Mouse (Mus musculus) limb, embryonic 12.5 days (tissue): ENCODE data around the gene Mbd3. TPM values are rescaled to one million over a fixed set of nuclear protein-coding genes. Genes with fewer than 3 reads are reported as not detected.
A peak's percentile ranks its signal among the peaks of the same experiment; 100 is the strongest.

Experiments
- ATAC-seq: fragments of 200-750 bp; cut with Nextera tagmentation; 2 replicates; pipeline ENCODE4 v1.8.0; 2017; ENCODE audit warnings: low read depth, moderate TSS enrichment; ENCODE audit not compliant: insufficient number of reproducible peaks, insufficient read depth, low FRiP score, low TSS enrichment
- H3K27ac ChIP-seq: fragments of 300-500 bp; sonication (generic); 2 replicates; pipeline ENCODE4 v1.5.1; 2016; ENCODE audit warnings: mild to moderate bottlenecking, moderate library complexity
- H3K27me3 ChIP-seq: fragments of 300-500 bp; sonication (generic); 2 replicates; pipeline ENCODE4 v1.6.1; 2016; ENCODE audit warnings: mild to moderate bottlenecking, moderate library complexity
- H3K36me3 ChIP-seq: fragments of 300-500 bp; sonication (generic); 2 replicates; pipeline ENCODE4 v1.6.1; 2016; ENCODE audit warnings: mild to moderate bottlenecking, moderate library complexity
- H3K4me1 ChIP-seq: fragments of 300-500 bp; sonication (generic); replicated peaks from 2 replicates; pipeline ENCODE4 v1.6.1; 2016
- H3K4me2 ChIP-seq: fragments of 300-500 bp; sonication (generic); 2 replicates; pipeline ENCODE4 v1.6.1; 2016; ENCODE audit warnings: mild to moderate bottlenecking, moderate library complexity
- H3K4me3 ChIP-seq: fragments of 300-500 bp; sonication (generic); replicated peaks from 2 replicates; pipeline ENCODE4 v1.5.1; 2016; ENCODE audit warnings: mild to moderate bottlenecking
- H3K9ac ChIP-seq: fragments of 300-500 bp; sonication (generic); replicated peaks from 2 replicates; pipeline ENCODE4 v1.6.1; 2016; ENCODE audit warnings: mild to moderate bottlenecking, moderate library complexity
- H3K9me3 ChIP-seq: fragments of 300-500 bp; sonication (generic); 2 replicates; pipeline ENCODE4 v1.6.1; 2016; ENCODE audit warnings: mild to moderate bottlenecking, moderate library complexity
- WGBS: fragments of 180-500 bp; shearing (Covaris S2); methylation state at CpG from one replicate; pipeline ENCODE4 v1.1.7; 2016; 5-methylcytosine and 5-hydroxymethylcytosine counted together
- polyA plus RNA-seq: library from polyadenylated mRNA; unstranded; fragments of >200 nt; fragmentation: Nextera tagmentation; extraction: Ambion mirVana; gene quantifications from 2 replicates; pipeline ENCODE4 v1.2.1, GENCODE M21; 2016

Gene Mbd3
- polyA plus RNA-seq, 1 experiment from 2014 or later, result 364 TPM

GRCm38 (mm10) chr10:80384115-80384639 lies 15.2 kb downstream of the Mbd3 start:
- Histone ChIP-seq H3K9ac (no peak overlapping the region), H3K9me3 (no peaks in the 10 kb centered on the region), H3K27ac (no peak overlapping the region), H3K4me3 (peak overlapping the region; percentile 97), H3K4me1 (peaks cover 48% of the 10 kb centered on the region), H3K27me3 (no peaks in the 10 kb centered on the region), H3K36me3 (peaks cover 60% of the 10 kb centered on the region), H3K4me2 (peak overlapping the region; percentile 94)
- WGBS, result 90% methylated on average over 4 of the region's 4 CpGs
- ATAC-seq, result no peak

- Histone ChIP-seq H3K9me3 (no peaks in the 10 kb centered on the region), H3K4me1 (peaks cover 43% of the 10 kb centered on the region), H3K36me3 (peaks cover 60% of the 10 kb centered on the region), H3K4me3 (peak overlapping the region; percentile 97; the same call in 1 of the 2 replicates), H3K4me2 (peak overlapping the region; percentile 94), H3K9ac (no peak overlapping the region; the same call in 1 of the 2 replicates), H3K27ac (no peak overlapping the region), H3K27me3 (no peaks in the 10 kb centered on the region)
- 67% methylated on average over 4 of the region's 4 CpGs for WGBS
- no peak for ATAC-seq
Measured at GRCm38 (mm10) chr10:80383431-80383830, 15.9 kb downstream of the Mbd3 start.

- WGBS, result 84% methylated on average over 7 of the region's 7 CpGs
- Histone ChIP-seq H3K9me3 (no peaks in the 10 kb centered on the region), H3K4me3 (no peak overlapping the region), H3K4me2 (no peak overlapping the region), H3K4me1 (peaks cover 37% of the 10 kb centered on the region), H3K36me3 (peaks cover 60% of the 10 kb centered on the region), H3K9ac (no peak overlapping the region), H3K27me3 (no peaks in the 10 kb centered on the region), H3K27ac (no peak overlapping the region)
- ATAC-seq, result no peak
Measured at GRCm38 (mm10) chr10:80382641-80383365, 16.5 kb downstream of the Mbd3 start.

GRCm38 (mm10) chr10:80377716-80378115 lies 21.6 kb downstream of the Mbd3 start:
- H3K9me3 ChIP-seq, result no peaks in the 10 kb centered on the region
- ATAC-seq, result no peak
- no peak overlapping the region for H3K27ac ChIP-seq
- no peaks in the 10 kb centered on the region for H3K27me3 ChIP-seq
- WGBS, result 50% methylated on average over 10 of the region's 10 CpGs
- no peak overlapping the region for H3K4me2 ChIP-seq
- H3K9ac ChIP-seq, result no peak overlapping the region
- H3K4me1 ChIP-seq, result peaks cover 10% of the 10 kb centered on the region
- H3K36me3 ChIP-seq, result peaks cover 33% of the 10 kb centered on the region
- no peak overlapping the region for H3K4me3 ChIP-seq

GRCm38 (mm10) chr10:80376160-80376559 lies 23.2 kb downstream of the Mbd3 start:
- Histone ChIP-seq H3K9me3 (no peaks in the 10 kb centered on the region), H3K9ac (no peak overlapping the region), H3K36me3 (peaks cover 17% of the 10 kb centered on the region), H3K27ac (no peak overlapping the region), H3K4me2 (no peak overlapping the region), H3K4me1 (peaks cover 11% of the 10 kb centered on the region), H3K27me3 (no peaks in the 10 kb centered on the region), H3K4me3 (no peak overlapping the region)
- WGBS, result 3% methylated on average over 7 of the region's 7 CpGs
- no peak; the same call in 1 of the 2 replicates for ATAC-seq

GRCm38 (mm10) chr10:80374063-80374462 lies 25.3 kb downstream of the Mbd3 start:
- no peaks in the 10 kb centered on the region for H3K9me3 ChIP-seq
- no peaks in the 10 kb centered on the region for H3K36me3 ChIP-seq
- ATAC-seq, result no peak
- no peaks in the 10 kb centered on the region for H3K27me3 ChIP-seq
- no peak overlapping the region for H3K9ac ChIP-seq
- no peak overlapping the region for H3K27ac ChIP-seq
- no peak overlapping the region for H3K4me3 ChIP-seq
- H3K4me1 ChIP-seq, result peaks cover 8% of the 10 kb centered on the region; the same call in 1 of the 2 replicates
- H3K4me2 ChIP-seq, result no peak overlapping the region
- WGBS, result 19% methylated on average over 6 of the region's 6 CpGs

GRCm38 (mm10) chr10:80372706-80373105 lies 26.6 kb downstream of the Mbd3 start:
- no peak for ATAC-seq
- no peaks in the 10 kb centered on the region for H3K9me3 ChIP-seq
- no peaks in the 10 kb centered on the region; the same call in 1 of the 2 replicates for H3K27me3 ChIP-seq
- peaks cover 8% of the 10 kb centered on the region; the same call in 1 of the 2 replicates for H3K4me1 ChIP-seq
- no peak overlapping the region for H3K4me2 ChIP-seq
- WGBS, result 79% methylated on average over 6 of the region's 6 CpGs
- no peak overlapping the region for H3K9ac ChIP-seq
- no peaks in the 10 kb centered on the region for H3K36me3 ChIP-seq
- no peak overlapping the region for H3K4me3 ChIP-seq
- no peak overlapping the region for H3K27ac ChIP-seq

- Histone ChIP-seq H3K27me3 (no peaks in the 10 kb centered on the region; the same call in 1 of the 2 replicates), H3K27ac (peak overlapping the region; percentile 59; the same call in 1 of the 2 replicates), H3K36me3 (no peaks in the 10 kb centered on the region), H3K9ac (peak overlapping the region; percentile 0; the same call in 1 of the 2 replicates), H3K4me2 (peak overlapping the region; percentile 48), H3K9me3 (no peaks in the 10 kb centered on the region), H3K4me3 (peak overlapping the region; percentile 41), H3K4me1 (peaks cover 8% of the 10 kb centered on the region; the same call in 1 of the 2 replicates)
- 52% methylated on average over 9 of the region's 9 CpGs for WGBS
- no peak for ATAC-seq
Measured at GRCm38 (mm10) chr10:80371983-80372382, 27.4 kb downstream of the Mbd3 start.

GRCm38 (mm10) chr10:80371411-80371966 lies 27.9 kb downstream of the Mbd3 start:
- peak overlapping the region; percentile 0; the same call in 1 of the 2 replicates for H3K9ac ChIP-seq
- 3% methylated on average over 12 of the region's 12 CpGs for WGBS
- peak overlapping the region; percentile 48 for H3K4me2 ChIP-seq
- no peaks in the 10 kb centered on the region for H3K9me3 ChIP-seq
- peak overlapping the region; percentile 59; the same call in 1 of the 2 replicates for H3K27ac ChIP-seq
- H3K4me1 ChIP-seq, result peaks cover 8% of the 10 kb centered on the region; the same call in 1 of the 2 replicates
- no peaks in the 10 kb centered on the region for H3K36me3 ChIP-seq
- H3K4me3 ChIP-seq, result peak overlapping the region; percentile 41
- no peaks in the 10 kb centered on the region; the same call in 1 of the 2 replicates for H3K27me3 ChIP-seq
- peak; percentile 85 for ATAC-seq

GRCm38 (mm10) chr10:80369995-80370747 lies 29.2 kb downstream of the Mbd3 start:
- Histone ChIP-seq H3K27me3 (no peaks in the 10 kb centered on the region; the same call in 1 of the 2 replicates), H3K9ac (no peak overlapping the region), H3K9me3 (no peaks in the 10 kb centered on the region), H3K4me3 (no peak overlapping the region), H3K4me2 (no peak overlapping the region), H3K4me1 (peaks cover 8% of the 10 kb centered on the region; the same call in 1 of the 2 replicates), H3K27ac (no peak overlapping the region), H3K36me3 (no peaks in the 10 kb centered on the region)
- ATAC-seq, result no peak
- WGBS, result 80% methylated on average over 21 of the region's 21 CpGs

- H3K4me1 ChIP-seq, result peaks cover 8% of the 10 kb centered on the region; the same call in 1 of the 2 replicates
- ATAC-seq, result no peak
- WGBS, result 83% methylated on average over 6 of the region's 6 CpGs
- H3K27me3 ChIP-seq, result peaks cover 16% of the 10 kb centered on the region
- no peaks in the 10 kb centered on the region for H3K9me3 ChIP-seq
- H3K27ac ChIP-seq, result no peak overlapping the region
- no peak overlapping the region for H3K9ac ChIP-seq
- H3K4me3 ChIP-seq, result no peak overlapping the region
- no peak overlapping the region for H3K4me2 ChIP-seq
- H3K36me3 ChIP-seq, result no peaks in the 10 kb centered on the region
Measured at GRCm38 (mm10) chr10:80368392-80368791, 31.0 kb downstream of the Mbd3 start.
